Mouse (Mus musculus): ENCODE measurements at regions not wholly inside any gene's neighbourhood (a gene's known extent, or its start where the extent isn't known, plus 50 kb on each side); places are given as distances from the start of the nearest gene placed in this dataset.

DNA sequence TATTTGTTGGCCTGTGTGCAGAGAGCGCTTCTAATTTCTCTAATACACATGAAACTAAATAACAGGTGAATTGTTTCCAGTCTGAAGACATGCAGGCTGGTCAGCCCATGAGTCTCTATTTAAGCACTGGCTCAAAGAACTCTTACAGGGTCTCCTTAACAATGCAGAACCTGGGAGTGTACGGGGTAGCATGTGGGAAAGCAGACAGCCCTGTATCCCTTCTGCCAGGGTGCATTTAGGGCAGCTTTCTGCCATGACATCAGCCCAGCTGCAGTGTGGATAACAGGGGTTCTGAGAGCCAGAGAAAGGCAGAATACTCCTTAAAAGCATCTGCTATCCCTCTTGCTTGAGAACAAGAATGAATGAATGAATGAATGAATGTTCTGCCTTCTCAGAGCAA, 164.7 kb downstream of the Grb14 start:
- 24% methylated on average over 2 of the region's 2 CpGs for WGBS
- H3K4me1 ChIP-seq (ENCODE audit: control insufficient read depth, insufficient read depth, low read length), result peaks cover 4% of the 10 kb centered on the region; the same call in 1 of the 2 replicates

DNA sequence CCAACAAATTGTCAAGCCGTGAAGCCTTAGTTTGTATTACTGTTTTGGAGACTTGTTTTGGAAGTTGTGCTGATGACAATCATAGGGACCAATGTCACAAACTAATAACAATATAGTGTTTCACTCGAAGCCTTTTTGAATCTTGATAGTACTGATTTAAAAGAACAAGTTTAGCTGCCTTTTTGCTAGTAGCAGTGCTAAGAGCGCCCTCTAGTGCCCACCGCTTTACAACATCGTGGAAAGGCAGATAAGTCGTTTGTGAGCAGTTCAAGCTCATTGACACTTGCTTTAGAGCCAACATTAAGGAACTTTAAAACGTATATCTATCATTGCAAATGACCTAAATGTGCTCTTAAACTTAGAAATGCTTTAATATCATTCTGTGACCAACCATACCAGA, 170.9 kb downstream of the Grb14 start:
- ATAC-seq (peak; percentile 58; the same call in 1 of the 2 replicates), DNase-seq (ENCODE audit: low spot score) (peak; percentile 95)
- H3K27me3 ChIP-seq (replicated peaks; ENCODE audit: control insufficient read depth, insufficient read depth, low read length), result no peaks in the 10 kb centered on the region
- no peak overlapping the region; the same call in 1 of the 2 replicates for H3K4me2 ChIP-seq (ENCODE audit: low read length)
- H3K9ac ChIP-seq (ENCODE audit: low read length), result no peak overlapping the region
- H3K27ac ChIP-seq (ENCODE audit: low read depth, low read length), result no peak overlapping the region
- H3K36me3 ChIP-seq (ENCODE audit: control insufficient read depth, insufficient read depth, low read length), result no peaks in the 10 kb centered on the region
- 13% methylated on average over 7 of the region's 7 CpGs for whole genome bisulfite sequencing
- no peak overlapping the region for H3K4me3 ChIP-seq (ENCODE audit: low read depth, low read length)
- peaks cover 5% of the 10 kb centered on the region for H3K4me1 ChIP-seq (ENCODE audit: control insufficient read depth, insufficient read depth, low read length)
- no peaks in the 10 kb centered on the region for H3K9me3 ChIP-seq (replicated peaks; ENCODE audit: control insufficient read depth, low read length)

More for the DNA sequence above, 164.7 kb downstream of the Grb14 start:
- DNase-seq (ENCODE audit: low spot score) (no peak), ATAC-seq (0 out of 2 replicates have a peak, but pooled peaks have one; percentile 52)
- Histone ChIP-seq H3K27me3 (replicated peaks; ENCODE audit: control insufficient read depth, insufficient read depth, low read length) (no peaks in the 10 kb centered on the region), H3K4me3 (ENCODE audit: low read depth, low read length) (no peak overlapping the region), H3K9ac (ENCODE audit: low read length) (no peak overlapping the region), H3K4me2 (ENCODE audit: low read length) (no peak overlapping the region), H3K9me3 (replicated peaks; ENCODE audit: control insufficient read depth, low read length) (no peaks in the 10 kb centered on the region), H3K27ac (ENCODE audit: low read depth, low read length) (no peak overlapping the region), H3K36me3 (ENCODE audit: control insufficient read depth, insufficient read depth, low read length) (no peaks in the 10 kb centered on the region)

DNA sequence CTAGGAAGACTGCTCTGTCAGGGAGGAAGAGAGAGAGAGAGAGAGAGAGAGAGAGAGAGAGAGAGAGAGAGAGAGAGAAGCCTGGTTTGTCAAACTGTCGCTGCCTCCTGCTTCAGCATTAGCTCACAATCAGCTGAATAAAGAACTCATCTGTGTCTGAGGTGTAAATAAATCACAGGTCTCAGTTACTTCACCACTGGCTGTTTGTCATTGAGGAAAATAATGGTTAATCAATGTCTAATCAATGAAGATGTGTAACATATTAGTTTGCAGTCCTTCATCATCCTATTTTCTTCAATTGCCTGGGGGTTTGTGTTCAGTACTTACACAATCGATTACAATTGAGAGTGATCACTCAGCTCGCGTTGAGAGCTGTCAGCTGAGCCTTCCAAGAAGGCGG, 171.9 kb downstream of the Grb14 start:
- ATAC-seq, result no peak
- no peak for DNase-seq (ENCODE audit: low spot score)
- Histone ChIP-seq H3K36me3 (ENCODE audit: control insufficient read depth, insufficient read depth, low read length) (no peaks in the 10 kb centered on the region), H3K9ac (ENCODE audit: low read length) (no peak overlapping the region), H3K4me1 (ENCODE audit: control insufficient read depth, insufficient read depth, low read length) (peaks cover 6% of the 10 kb centered on the region), H3K4me3 (ENCODE audit: low read depth, low read length) (no peak overlapping the region), H3K27me3 (replicated peaks; ENCODE audit: control insufficient read depth, insufficient read depth, low read length) (no peaks in the 10 kb centered on the region), H3K27ac (ENCODE audit: low read depth, low read length) (no peak overlapping the region), H3K9me3 (replicated peaks; ENCODE audit: control insufficient read depth, low read length) (no peaks in the 10 kb centered on the region), H3K4me2 (ENCODE audit: low read length) (no peak overlapping the region)
- 41% methylated on average over 5 of the region's 5 CpGs for WGBS

DNA sequence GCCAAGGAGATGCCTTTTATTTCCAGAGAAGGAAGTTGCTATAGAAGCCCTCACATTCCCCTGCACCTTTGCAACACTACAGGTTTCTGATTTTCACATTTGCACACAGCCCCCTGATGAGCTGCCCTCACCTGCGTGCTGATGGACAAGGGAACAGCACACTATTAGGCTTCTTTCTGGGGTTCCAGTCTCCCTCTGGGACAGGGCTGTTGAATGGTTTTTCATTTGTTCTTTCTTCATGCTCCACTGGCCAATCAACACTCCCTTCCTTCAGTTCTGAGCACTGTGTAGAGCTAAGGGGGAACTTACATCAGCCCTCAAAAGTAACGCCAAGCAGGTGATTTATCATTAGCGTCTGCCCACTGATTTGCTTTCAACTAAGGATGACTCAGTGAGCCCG, 173.7 kb downstream of the Grb14 start:
- no peak overlapping the region for H3K4me2 ChIP-seq (ENCODE audit: low read length)
- H3K9ac ChIP-seq (ENCODE audit: low read length), result no peak overlapping the region
- no peaks in the 10 kb centered on the region for H3K27me3 ChIP-seq (replicated peaks; ENCODE audit: control insufficient read depth, insufficient read depth, low read length)
- H3K36me3 ChIP-seq (ENCODE audit: control insufficient read depth, insufficient read depth, low read length), result no peaks in the 10 kb centered on the region
- H3K9me3 ChIP-seq (replicated peaks; ENCODE audit: control insufficient read depth, low read length), result no peaks in the 10 kb centered on the region
- no peak for DNase-seq (ENCODE audit: low spot score)
- peaks cover 6% of the 10 kb centered on the region for H3K4me1 ChIP-seq (ENCODE audit: control insufficient read depth, insufficient read depth, low read length)
- peak; percentile 13; the same call in 1 of the 2 replicates for ATAC-seq
- no peak overlapping the region for H3K27ac ChIP-seq (ENCODE audit: low read depth, low read length)
- 21% methylated on average over 4 of the region's 4 CpGs for WGBS
- no peak overlapping the region for H3K4me3 ChIP-seq (ENCODE audit: low read depth, low read length)

DNA sequence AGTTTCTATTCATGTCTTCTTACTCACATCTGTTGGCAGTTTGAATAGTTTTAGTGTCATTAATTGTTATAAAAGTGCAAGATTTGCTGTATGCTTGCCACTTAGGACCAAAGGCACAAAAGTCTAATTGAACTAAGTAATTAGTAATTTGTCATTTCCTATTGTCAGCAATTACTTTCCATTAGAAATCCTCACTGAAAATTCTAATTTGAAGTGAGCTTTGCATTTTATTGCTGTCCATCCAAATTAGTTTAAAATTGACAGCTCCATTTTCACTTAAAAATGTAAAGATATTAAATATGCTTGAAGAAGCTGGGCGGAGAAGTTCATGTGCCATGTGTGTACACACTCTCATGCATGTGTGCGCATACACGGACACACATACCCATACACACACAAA, 174.1 kb downstream of the Grb14 start:
- Histone ChIP-seq H3K36me3 (ENCODE audit: control insufficient read depth, insufficient read depth, low read length) (no peaks in the 10 kb centered on the region), H3K27me3 (replicated peaks; ENCODE audit: control insufficient read depth, insufficient read depth, low read length) (no peaks in the 10 kb centered on the region), H3K9me3 (replicated peaks; ENCODE audit: control insufficient read depth, low read length) (no peaks in the 10 kb centered on the region), H3K4me2 (ENCODE audit: low read length) (no peak overlapping the region), H3K9ac (ENCODE audit: low read length) (no peak overlapping the region), H3K27ac (ENCODE audit: low read depth, low read length) (no peak overlapping the region), H3K4me3 (ENCODE audit: low read depth, low read length) (no peak overlapping the region), H3K4me1 (ENCODE audit: control insufficient read depth, insufficient read depth, low read length) (peaks cover 6% of the 10 kb centered on the region)
- ATAC-seq (0 out of 2 replicates have a peak, but pooled peaks have one; percentile 6), DNase-seq (ENCODE audit: low spot score) (no peak)
- WGBS, result 79% methylated on average over 3 of the region's 3 CpGs

DNA sequence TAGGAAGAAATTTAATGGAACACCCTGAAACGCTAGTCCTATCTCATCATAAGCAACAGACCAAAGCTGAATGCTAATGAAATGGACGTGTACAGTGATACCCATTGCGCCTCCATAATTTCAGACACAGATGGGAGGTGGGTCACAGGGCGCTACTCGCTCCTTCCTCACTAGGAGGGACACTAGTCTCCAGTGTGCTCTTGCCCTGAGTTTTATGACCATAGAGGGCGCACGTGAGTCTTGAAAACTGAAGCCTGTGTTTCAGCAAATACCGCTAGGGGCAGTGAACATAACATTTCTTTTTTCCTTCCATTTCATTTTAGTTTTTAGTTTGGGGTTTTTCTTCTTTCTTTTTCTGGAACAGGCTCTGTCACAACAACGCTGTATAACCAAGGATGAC, 200.3 kb downstream of the Grb14 start:
- Histone ChIP-seq H3K9ac (ENCODE audit: low read length) (no peak overlapping the region), H3K9me3 (replicated peaks; ENCODE audit: control insufficient read depth, low read length) (no peaks in the 10 kb centered on the region), H3K4me2 (ENCODE audit: low read length) (no peak overlapping the region), H3K27me3 (replicated peaks; ENCODE audit: control insufficient read depth, insufficient read depth, low read length) (no peaks in the 10 kb centered on the region), H3K4me1 (ENCODE audit: control insufficient read depth, insufficient read depth, low read length) (peaks cover 3% of the 10 kb centered on the region; the same call in 1 of the 2 replicates), H3K4me3 (ENCODE audit: low read depth, low read length) (no peak overlapping the region), H3K36me3 (ENCODE audit: control insufficient read depth, insufficient read depth, low read length) (no peaks in the 10 kb centered on the region), H3K27ac (ENCODE audit: low read depth, low read length) (no peak overlapping the region)
- no peak for DNase-seq (ENCODE audit: low spot score)
- no peak for ATAC-seq
- 70% methylated on average over 9 of the region's 9 CpGs for WGBS

DNA sequence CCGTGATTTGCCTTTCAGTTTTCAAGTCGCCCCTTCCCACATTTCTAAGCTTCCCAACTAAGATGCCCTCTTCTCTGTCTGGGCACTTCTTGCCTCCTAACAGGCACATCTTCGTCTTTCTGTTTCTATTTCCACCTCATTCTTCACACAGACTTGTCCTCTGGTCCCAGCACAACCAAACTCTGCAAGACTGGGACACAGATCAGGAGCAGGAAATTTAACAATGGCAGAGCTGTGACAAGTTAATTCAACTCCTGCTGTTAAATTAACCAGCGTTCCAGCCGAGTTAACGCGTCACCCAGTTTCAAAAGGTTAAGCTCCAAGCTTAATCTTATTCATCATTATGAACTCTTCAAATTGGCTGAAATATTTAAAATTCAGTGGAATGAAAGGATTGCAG, 200.9 kb downstream of the Grb14 start:
- Histone ChIP-seq H3K4me2 (ENCODE audit: low read length) (no peak overlapping the region), H3K27me3 (replicated peaks; ENCODE audit: control insufficient read depth, insufficient read depth, low read length) (no peaks in the 10 kb centered on the region), H3K4me3 (ENCODE audit: low read depth, low read length) (no peak overlapping the region), H3K27ac (ENCODE audit: low read depth, low read length) (no peak overlapping the region), H3K36me3 (ENCODE audit: control insufficient read depth, insufficient read depth, low read length) (no peaks in the 10 kb centered on the region), H3K9ac (ENCODE audit: low read length) (no peak overlapping the region), H3K9me3 (replicated peaks; ENCODE audit: control insufficient read depth, low read length) (no peaks in the 10 kb centered on the region), H3K4me1 (ENCODE audit: control insufficient read depth, insufficient read depth, low read length) (peaks cover 3% of the 10 kb centered on the region; the same call in 1 of the 2 replicates)
- WGBS, result 6% methylated on average over 7 of the region's 7 CpGs
- ATAC-seq (no peak), DNase-seq (ENCODE audit: low spot score) (no peak)

DNA sequence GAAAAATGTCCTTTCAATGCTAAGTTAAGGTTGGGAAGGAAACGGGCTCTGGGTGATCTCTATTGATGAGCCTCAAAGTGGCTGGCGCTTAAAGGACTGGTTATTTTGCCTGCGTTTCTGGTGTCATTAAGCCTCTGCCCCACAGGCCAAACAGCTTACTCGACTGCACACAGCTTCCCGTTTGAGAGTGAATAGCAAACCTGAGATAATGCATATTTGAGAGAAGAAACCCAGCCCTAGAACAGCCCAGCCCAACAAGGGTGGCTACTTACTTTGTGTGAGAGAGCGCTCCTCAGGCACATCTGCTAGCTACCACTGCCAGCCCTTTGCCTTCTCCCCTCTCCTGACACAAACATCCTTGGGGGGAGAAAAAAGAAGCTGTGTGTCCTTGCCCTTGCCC, 201.7 kb downstream of the Grb14 start:
- Histone ChIP-seq H3K27ac (ENCODE audit: low read depth, low read length) (no peak overlapping the region), H3K9ac (ENCODE audit: low read length) (no peak overlapping the region), H3K4me1 (ENCODE audit: control insufficient read depth, insufficient read depth, low read length) (peaks cover 3% of the 10 kb centered on the region; the same call in 1 of the 2 replicates), H3K4me2 (ENCODE audit: low read length) (no peak overlapping the region), H3K9me3 (replicated peaks; ENCODE audit: control insufficient read depth, low read length) (no peaks in the 10 kb centered on the region), H3K27me3 (replicated peaks; ENCODE audit: control insufficient read depth, insufficient read depth, low read length) (no peaks in the 10 kb centered on the region), H3K36me3 (ENCODE audit: control insufficient read depth, insufficient read depth, low read length) (no peaks in the 10 kb centered on the region), H3K4me3 (ENCODE audit: low read depth, low read length) (no peak overlapping the region)
- ATAC-seq (no peak), DNase-seq (ENCODE audit: low spot score) (no peak)
- WGBS, result 32% methylated on average over 6 of the region's 6 CpGs

DNA sequence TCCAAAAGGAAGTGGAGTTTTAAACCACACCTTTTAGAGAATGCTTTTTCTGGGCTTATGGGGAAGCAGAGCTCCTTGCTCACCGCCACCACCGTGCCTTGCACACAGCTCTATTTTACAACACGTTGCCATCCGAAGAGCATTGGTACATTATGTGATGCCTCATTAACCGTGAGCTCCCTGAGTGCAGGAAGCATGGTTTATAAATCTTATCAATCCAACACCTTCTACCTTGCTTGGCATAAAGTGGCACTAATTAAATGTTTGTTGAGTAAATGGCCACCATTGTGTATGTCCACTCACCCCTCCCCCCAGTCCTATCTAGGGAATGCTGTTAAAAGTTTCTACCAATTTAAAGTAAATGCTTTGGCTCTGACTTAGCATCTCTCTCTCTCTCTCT, 206.6 kb downstream of the Grb14 start:
- WGBS, result 57% methylated on average over 5 of the region's 5 CpGs
- Histone ChIP-seq H3K27ac (ENCODE audit: low read depth, low read length) (no peak overlapping the region), H3K36me3 (ENCODE audit: control insufficient read depth, insufficient read depth, low read length) (no peaks in the 10 kb centered on the region), H3K9me3 (replicated peaks; ENCODE audit: control insufficient read depth, low read length) (no peaks in the 10 kb centered on the region), H3K4me3 (ENCODE audit: low read depth, low read length) (no peak overlapping the region), H3K27me3 (replicated peaks; ENCODE audit: control insufficient read depth, insufficient read depth, low read length) (no peaks in the 10 kb centered on the region), H3K9ac (ENCODE audit: low read length) (no peak overlapping the region), H3K4me2 (ENCODE audit: low read length) (no peak overlapping the region), H3K4me1 (ENCODE audit: control insufficient read depth, insufficient read depth, low read length) (no peaks in the 10 kb centered on the region)
- ATAC-seq (no peak), DNase-seq (ENCODE audit: low spot score) (no peak)

Data from forebrain, embryonic 14.5 days (tissue).